Comparison of ENCODE assay signal across 9 mouse cellular contexts in genomic region chr11:109472821-109473170, GRCm38 (mm10). TPM values are rescaled to one million over a fixed set of nuclear protein-coding genes. Genes with fewer than 3 reads are reported as not detected.
DNase-seq lines count a peak whose midpoint lies in the region; ATAC-seq lines count a peak whose summit lies in the region.
"Had no signal": no experiment of that assay in that cellular context is flagged by ENCODE, and none has a peak within 500 bp of the region (broad histone marks: within the 10 kb centered on the region; RNA-seq: fewer than 3 reads in every experiment).

No protein-coding gene starts in this region.

- H3K27me3 ChIP-seq in heart, embryonic 10.5 days (ENCODE audit: insufficient read depth, poor library complexity, severe bottlenecking), result 0 out of 2 replicates have a peak, but pooled peaks cover 9% of the 10 kb centered on the region
- no peaks in the 10 kb centered on the region for H3K27me3 ChIP-seq in forebrain, embryonic 11.5 days (ENCODE audit: control insufficient read depth, insufficient read depth, low read length)
- H3K27me3 ChIP-seq in liver, embryonic 13.5 days, result no peaks in the 10 kb centered on the region

- no peaks in the 10 kb centered on the region for H3K36me3 ChIP-seq in heart, embryonic 10.5 days
- no peaks in the 10 kb centered on the region for H3K36me3 ChIP-seq in forebrain, embryonic 11.5 days (ENCODE audit: control insufficient read depth, insufficient read depth, low read length)
- peaks cover 16% of the 10 kb centered on the region for H3K36me3 ChIP-seq in liver, embryonic 13.5 days

- under 1% methylated on average over 13 of the region's 13 CpGs for WGBS in heart, embryonic 10.5 days
- WGBS in forebrain, embryonic 11.5 days, result 0% methylated on average over 13 of the region's 13 CpGs
- under 1% methylated on average over 12 of the region's 13 CpGs for WGBS in liver, embryonic 13.5 days (ENCODE audit: insufficient replicate concordance)

- peaks cover 35% of the 10 kb centered on the region for H3K4me1 ChIP-seq in heart, embryonic 10.5 days
- peaks cover 16% of the 10 kb centered on the region; the same call in 1 of the 2 replicates for H3K4me1 ChIP-seq in forebrain, embryonic 11.5 days (replicated peaks; ENCODE audit: control insufficient read depth, insufficient read depth, low read length)
- H3K4me1 ChIP-seq in liver, embryonic 13.5 days (replicated peaks), result peaks cover 77% of the 10 kb centered on the region

- peak overlapping the region; percentile 88 for H3K4me3 ChIP-seq in heart, embryonic 10.5 days
- peak overlapping the region; percentile 76 for H3K4me3 ChIP-seq in forebrain, embryonic 11.5 days (ENCODE audit: low read depth, low read length)
- H3K4me3 ChIP-seq in liver, embryonic 13.5 days (replicated peaks), result peak overlapping the region; percentile 86

- ATAC-seq in CD4-positive, CD25-positive, alpha-beta regulatory T cell, adult 4 months, result peak; percentile 2
- ATAC-seq in forebrain, embryonic 11.5 days (replicated peaks; ENCODE audit: low FRiP score), result peak; percentile 45; the same call in 1 of the 2 replicates
- ATAC-seq in liver, embryonic 13.5 days (ENCODE audit: low read depth), result no peak

- no peaks in the 10 kb centered on the region for H3K9me3 ChIP-seq in heart, embryonic 10.5 days
- H3K9me3 ChIP-seq in forebrain, embryonic 11.5 days (ENCODE audit: control insufficient read depth, low read length), result no peaks in the 10 kb centered on the region
- no peaks in the 10 kb centered on the region for H3K9me3 ChIP-seq in liver, embryonic 13.5 days (replicated peaks)

- no peak for DNase-seq in heart, embryonic 10.5 days (ENCODE audit: low spot score)
- DNase-seq in heart, adult 8-10 months (ENCODE audit: low spot score), result no peak
- no peak for DNase-seq in forebrain, embryonic 11.5 days (ENCODE audit: low spot score)
- DNase-seq in liver, embryonic 13.5 days, result no peak
- DNase-seq in adrenal gland, postnatal 14 days, result no peak
- no peak for DNase-seq in c-Kit-positive CD71-positive TER-119-positive erythroid progenitor cells, embryonic 14.5 days (ENCODE audit: low spot score)
- no peak for DNase-seq in thymus, postnatal 14 days

- H3K9ac ChIP-seq in forebrain, embryonic 11.5 days (ENCODE audit: low read length), result peak overlapping the region; percentile 94
- peak overlapping the region; percentile 98 for H3K9ac ChIP-seq in liver, embryonic 13.5 days

- peak overlapping the region; percentile 94 for H3K4me2 ChIP-seq in forebrain, embryonic 11.5 days (ENCODE audit: low read depth, low read length, severe bottlenecking)
- peak overlapping the region; percentile 96 for H3K4me2 ChIP-seq in liver, embryonic 13.5 days

- peak overlapping the region; percentile 99 for H3K27ac ChIP-seq in heart, embryonic 10.5 days
- peak overlapping the region; percentile 50; the same call in 1 of the 2 replicates for H3K27ac ChIP-seq in forebrain, embryonic 11.5 days (ENCODE audit: low read depth, low read length)
- peak overlapping the region; percentile 97 for H3K27ac ChIP-seq in liver, embryonic 13.5 days

RNA-seq across cellular contexts. Expression of gene Arsg, which starts 0.4 kb away (rescaled TPM):
- 3.3 and 4.6 TPM in 2 replicates for polyA plus RNA-seq in heart, embryonic 10.5 days (2016; fragmentation: Nextera tagmentation; extraction: Ambion mirVana)
- total RNA-seq in heart, adult 8-10 months (2022), result 1 to 10 TPM in 3 of 4 experiments, under 1 TPM in 1; 0.87 to 2.7 (median 1.8) TPM
- 1 to 10 TPM; 4.5 to 7.1 TPM for polyA plus RNA-seq in CD4-positive, CD25-positive, alpha-beta regulatory T cell, adult 4 months (2017; shearing (Covaris generic))
- polyA plus RNA-seq in forebrain, embryonic 11.5 days (2014; fragmentation: Nextera tagmentation; extraction: Ambion mirVana), result 2.7 and 3.2 TPM in 2 replicates
- polyA plus RNA-seq in liver, embryonic 13.5 days (2015; fragmentation: Nextera tagmentation; extraction: Ambion mirVana), result 2.8 and 3.2 TPM in 2 replicates
- total RNA-seq in adrenal gland, postnatal 14 days (2021), result 3.3 and 7.0 TPM in 2 replicates

RNA-seq across cellular contexts. Expression of gene Slc16a6, which starts 0.6 kb away (rescaled TPM):
- polyA plus RNA-seq in heart, embryonic 10.5 days (2016; fragmentation: Nextera tagmentation; extraction: Ambion mirVana), result 12.7 and 16.5 TPM in 2 replicates
- 10 to 100 TPM in 2 of 4 experiments, 1 to 10 TPM in 2; 6.4 to 12.9 (median 10.0) TPM for total RNA-seq in heart, adult 8-10 months (2022)
- 10 to 100 TPM; 16.7 to 21.0 TPM for polyA plus RNA-seq in CD4-positive, CD25-positive, alpha-beta regulatory T cell, adult 4 months (2017; shearing (Covaris generic))
- 4.8 and 6.0 TPM in 2 replicates for polyA plus RNA-seq in forebrain, embryonic 11.5 days (2014; fragmentation: Nextera tagmentation; extraction: Ambion mirVana)
- 47.0 and 51.9 TPM in 2 replicates for polyA plus RNA-seq in liver, embryonic 13.5 days (2015; fragmentation: Nextera tagmentation; extraction: Ambion mirVana)
- total RNA-seq in adrenal gland, postnatal 14 days (2021), result 2.4 and 4.4 TPM in 2 replicates

RNA-seq across cellular contexts. Expression of gene Amz2, which starts 47.0 kb away (rescaled TPM):
- 35.4 and 37.1 TPM in 2 replicates for polyA plus RNA-seq in heart, embryonic 10.5 days (2016; fragmentation: Nextera tagmentation; extraction: Ambion mirVana)
- total RNA-seq in heart, adult 8-10 months (2022), result 10 to 100 TPM; 45.2 to 56.6 (median 54.4) TPM
- 10 to 100 TPM; 40.0 to 48.4 TPM for polyA plus RNA-seq in CD4-positive, CD25-positive, alpha-beta regulatory T cell, adult 4 months (2017; shearing (Covaris generic))
- polyA plus RNA-seq in forebrain, embryonic 11.5 days (2014; fragmentation: Nextera tagmentation; extraction: Ambion mirVana), result 46.6 and 48.2 TPM in 2 replicates
- polyA plus RNA-seq in liver, embryonic 13.5 days (2015; fragmentation: Nextera tagmentation; extraction: Ambion mirVana), result 14.6 and 18.4 TPM in 2 replicates
- 41.0 and 41.1 TPM in 2 replicates for total RNA-seq in adrenal gland, postnatal 14 days (2021)

RNA-seq across cellular contexts. Expression of gene 9930022D16Rik, which starts 59.1 kb away (rescaled TPM):
- polyA plus RNA-seq in heart, embryonic 10.5 days (2016; fragmentation: Nextera tagmentation; extraction: Ambion mirVana), result not detected in 2 replicates
- total RNA-seq in heart, adult 8-10 months (2022), result not detected
- polyA plus RNA-seq in CD4-positive, CD25-positive, alpha-beta regulatory T cell, adult 4 months (2017; shearing (Covaris generic)), result under 1 TPM; 0.22 to 0.39 TPM
- polyA plus RNA-seq in forebrain, embryonic 11.5 days (2014; fragmentation: Nextera tagmentation; extraction: Ambion mirVana), result not detected in 2 replicates
- not detected in 2 replicates for polyA plus RNA-seq in liver, embryonic 13.5 days (2015; fragmentation: Nextera tagmentation; extraction: Ambion mirVana)
- total RNA-seq in adrenal gland, postnatal 14 days (2021), result not detected in 2 replicates
- polyA plus RNA-seq: C2C12 had no signal
